Mouse (Mus musculus) embryonic facial prominence, embryonic 15.5 days (tissue): ENCODE results near the gene Ndufaf2. TPM values are rescaled to one million over a fixed set of nuclear protein-coding genes. Genes with fewer than 3 reads are reported as not detected.
A peak's percentile ranks its signal among the peaks of the same experiment; 100 is the strongest.

Source experiments
- ATAC-seq: fragments of 200-750 bp; cut with Nextera tagmentation; 2 replicates; pipeline ENCODE4 v1.8.0; 2017; ENCODE audit warnings: low read depth, moderate TSS enrichment; ENCODE audit not compliant: insufficient number of reproducible peaks, low FRiP score, low TSS enrichment
- H3K27ac ChIP-seq: fragments of 300-500 bp; sonication (generic); replicated peaks from 2 replicates; pipeline ENCODE4 v1.5.1; 2015; ENCODE audit warnings: mild to moderate bottlenecking, inconsistent platforms
- H3K27me3 ChIP-seq: fragments of 300-500 bp; sonication (generic); 2 replicates; pipeline ENCODE4 v1.6.1; 2015; ENCODE audit warnings: inconsistent platforms
- H3K36me3 ChIP-seq: fragments of 300-500 bp; sonication (generic); 2 replicates; pipeline ENCODE4 v1.6.1; 2015; ENCODE audit warnings: mild to moderate bottlenecking, inconsistent platforms
- H3K4me1 ChIP-seq: fragments of 300-500 bp; sonication (generic); 2 replicates; pipeline ENCODE4 v1.6.1; 2015; ENCODE audit warnings: inconsistent platforms
- H3K4me2 ChIP-seq: fragments of 300-500 bp; sonication (generic); replicated peaks from 2 replicates; pipeline ENCODE4 v1.6.1; 2015; ENCODE audit warnings: mild to moderate bottlenecking, inconsistent platforms
- H3K4me3 ChIP-seq: fragments of 300-500 bp; sonication (generic); replicated peaks from 2 replicates; pipeline ENCODE4 v1.5.1; 2015; ENCODE audit warnings: mild to moderate bottlenecking, inconsistent platforms
- H3K9ac ChIP-seq: fragments of 300-500 bp; sonication (generic); 2 replicates; pipeline ENCODE4 v1.6.1; 2015; ENCODE audit warnings: inconsistent platforms
- H3K9me3 ChIP-seq: fragments of 300-500 bp; sonication (generic); replicated peaks from 2 replicates; pipeline ENCODE4 v1.6.1; 2016; ENCODE audit warnings: inconsistent platforms
- WGBS: fragments of 180-500 bp; shearing (Covaris S2); methylation state at CpG from one replicate; pipeline ENCODE4 v1.1.7; 2015; 5-methylcytosine and 5-hydroxymethylcytosine counted together
- polyA plus RNA-seq: library from polyadenylated mRNA; unstranded; fragments of >200 nt; fragmentation: Nextera tagmentation; extraction: Ambion mirVana; gene quantifications from 2 replicates; pipeline ENCODE4 v1.2.1, GENCODE M21; 2015

Gene Ndufaf2
- polyA plus RNA-seq, 1 experiment from 2014 or later, result 59.2 TPM

DNA sequence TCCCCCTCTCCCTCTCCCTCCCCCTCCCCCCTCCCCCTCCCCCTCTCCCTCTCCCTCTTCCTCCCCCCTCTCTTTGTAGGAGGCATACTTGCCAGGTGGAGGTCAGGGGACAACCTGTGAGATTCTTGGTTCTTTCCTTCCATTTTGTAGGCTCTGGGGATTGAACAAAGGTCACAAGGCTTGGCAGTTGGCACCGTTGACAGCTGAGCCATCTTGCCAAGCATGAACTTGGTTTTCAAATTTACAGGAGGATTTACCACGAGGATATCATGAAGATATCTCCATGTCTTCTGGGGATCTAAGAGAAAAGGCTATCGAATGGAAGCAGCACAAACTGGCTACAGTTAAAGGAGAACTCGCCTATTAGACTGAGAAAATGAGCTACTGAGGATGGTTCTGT is 196.9 kb downstream of the Ndufaf2 start:
- WGBS, result 67% methylated on average over 4 of the region's 4 CpGs
- Histone ChIP-seq H3K9me3 (no peaks in the 10 kb centered on the region), H3K27ac (no peak overlapping the region), H3K36me3 (no peaks in the 10 kb centered on the region), H3K9ac (no peak overlapping the region), H3K4me2 (no peak overlapping the region), H3K4me3 (no peak overlapping the region), H3K4me1 (0 out of 2 replicates have a peak, but pooled peaks cover 6% of the 10 kb centered on the region), H3K27me3 (no peaks in the 10 kb centered on the region)
- ATAC-seq, result no peak

DNA sequence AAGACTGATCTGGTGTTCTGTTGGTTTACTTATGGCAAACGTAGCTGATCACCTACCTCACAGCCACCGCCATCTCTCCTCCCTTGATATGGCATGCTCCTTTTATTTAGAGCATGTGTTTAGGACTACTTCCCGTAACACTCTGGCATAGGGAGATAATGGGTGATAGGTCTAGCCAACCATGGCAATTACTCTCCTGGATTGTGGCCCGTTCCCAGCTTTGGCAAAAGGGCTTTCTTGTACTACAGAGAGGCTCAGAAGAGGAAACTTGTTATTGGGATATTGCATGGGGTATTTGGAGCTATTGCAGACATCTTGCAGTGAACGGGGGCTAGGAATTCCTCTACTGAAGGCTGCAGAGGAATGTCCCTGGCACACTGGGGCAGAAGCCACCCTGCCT is 197.9 kb downstream of the Ndufaf2 start:
- no peak overlapping the region for H3K9ac ChIP-seq
- 89% methylated on average over 5 of the region's 5 CpGs for WGBS

DNA sequence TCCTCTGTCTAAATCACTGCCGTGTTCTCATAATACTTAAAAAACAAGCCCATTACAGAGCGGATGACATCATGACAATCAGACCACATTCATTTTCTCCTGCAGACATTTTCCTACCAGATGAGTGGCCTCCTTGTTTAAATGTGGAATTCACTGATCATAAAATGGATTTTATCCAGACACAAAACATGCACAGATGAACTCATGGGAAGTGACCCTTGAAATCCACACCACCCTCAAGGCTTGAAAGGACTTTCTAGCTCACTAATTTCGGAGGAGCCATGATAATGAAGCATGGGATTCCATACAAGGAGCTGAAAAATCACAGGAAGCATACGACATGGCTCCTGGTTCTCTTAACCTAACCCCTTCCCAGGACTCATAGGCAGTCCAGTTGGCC is 198.5 kb downstream of the Ndufaf2 start:
- H3K4me2 ChIP-seq, result no peak overlapping the region
- no peak overlapping the region for H3K9ac ChIP-seq
- 70% methylated on average over 4 of the region's 4 CpGs for WGBS
- no peaks in the 10 kb centered on the region for H3K27me3 ChIP-seq
- H3K36me3 ChIP-seq, result no peaks in the 10 kb centered on the region
- H3K4me1 ChIP-seq, result peaks cover 13% of the 10 kb centered on the region; the same call in 1 of the 2 replicates
- no peak overlapping the region for H3K4me3 ChIP-seq
- H3K9me3 ChIP-seq, result no peaks in the 10 kb centered on the region
- no peak for ATAC-seq
- no peak overlapping the region for H3K27ac ChIP-seq

More for the DNA sequence above, 197.9 kb downstream of the Ndufaf2 start:
- Histone ChIP-seq H3K9me3 (no peaks in the 10 kb centered on the region), H3K4me3 (no peak overlapping the region), H3K4me1 (0 out of 2 replicates have a peak, but pooled peaks cover 9% of the 10 kb centered on the region), H3K27me3 (no peaks in the 10 kb centered on the region), H3K4me2 (no peak overlapping the region), H3K36me3 (no peaks in the 10 kb centered on the region), H3K27ac (no peak overlapping the region)
- no peak for ATAC-seq

DNA sequence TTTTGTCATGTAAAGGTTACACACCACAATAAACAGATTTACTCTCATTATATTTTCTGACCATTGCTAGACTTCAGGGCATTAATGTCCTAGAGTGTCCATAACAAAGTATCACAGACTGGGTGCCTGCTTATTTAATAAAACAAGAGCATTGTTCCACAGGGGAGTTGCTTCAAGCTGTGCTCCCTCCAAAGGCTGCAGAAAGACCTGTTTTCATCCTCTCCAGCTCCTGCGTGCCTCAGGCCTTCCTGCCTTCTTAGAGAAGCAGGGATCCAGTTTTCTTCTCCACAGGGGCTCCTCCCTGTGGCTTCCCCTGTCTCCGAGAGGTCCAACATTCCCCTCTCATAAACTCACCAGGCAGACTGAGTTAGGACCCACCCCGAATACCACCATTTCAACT is 202.2 kb downstream of the Ndufaf2 start:
- Histone ChIP-seq H3K27ac (peak overlapping the region; percentile 48), H3K27me3 (no peaks in the 10 kb centered on the region)

DNA sequence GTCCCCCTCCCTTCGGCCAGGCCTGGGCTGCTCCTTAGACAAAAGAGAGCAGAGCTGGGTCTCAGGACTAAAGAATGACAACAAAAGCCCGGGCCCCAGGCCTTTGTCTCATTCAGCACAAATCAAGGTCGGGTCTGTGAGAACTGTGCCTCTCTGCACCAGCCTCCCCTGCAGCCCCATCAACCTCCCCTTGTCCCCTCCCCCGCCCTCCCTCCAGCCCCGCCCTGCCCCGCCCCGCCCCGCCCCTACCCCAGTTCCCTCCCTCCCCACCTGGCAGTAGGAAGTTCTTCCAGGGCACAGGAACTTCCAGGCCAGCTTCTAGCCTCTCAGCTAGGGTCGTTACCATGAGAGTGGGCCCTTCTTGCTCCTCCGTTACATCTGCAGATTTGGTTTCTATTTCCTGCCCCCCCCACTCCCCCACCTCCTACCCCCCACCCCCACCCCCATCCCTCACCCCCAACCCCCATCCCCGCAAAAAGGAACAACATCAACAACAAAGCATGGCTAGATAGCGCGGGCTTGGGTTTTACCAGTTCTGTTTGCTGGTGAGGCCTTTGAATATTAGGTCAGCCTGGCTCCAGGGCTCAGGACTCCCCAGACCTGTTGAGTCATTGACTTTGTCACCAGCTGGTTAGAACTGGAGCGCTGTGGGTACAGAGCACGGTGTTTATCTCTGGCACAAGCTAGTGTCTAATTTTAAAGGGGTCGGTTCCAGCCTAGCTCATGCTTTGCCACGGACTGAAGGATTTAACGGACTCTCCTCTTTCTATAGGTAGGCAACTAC is 202.9 kb downstream of the Ndufaf2 start:
- Histone ChIP-seq H3K27me3 (no peaks in the 10 kb centered on the region), H3K27ac (peak overlapping the region; percentile 48; the same call in 1 of the 2 replicates), H3K36me3 (no peaks in the 10 kb centered on the region), H3K4me3 (no peak overlapping the region), H3K9ac (no peak overlapping the region), H3K9me3 (no peaks in the 10 kb centered on the region), H3K4me1 (peaks cover 16% of the 10 kb centered on the region; the same call in 1 of the 2 replicates), H3K4me2 (0 out of 2 replicates have a peak overlapping the region, but pooled peaks have one; percentile 13)
- ATAC-seq, result peak; percentile 68
- WGBS, result 16% methylated on average over 18 of the region's 18 CpGs

More for the DNA sequence above, 202.2 kb downstream of the Ndufaf2 start:
- H3K9ac ChIP-seq, result no peak overlapping the region
- no peaks in the 10 kb centered on the region for H3K36me3 ChIP-seq
- H3K4me3 ChIP-seq, result no peak overlapping the region
- peaks cover 16% of the 10 kb centered on the region; the same call in 1 of the 2 replicates for H3K4me1 ChIP-seq
- no peaks in the 10 kb centered on the region for H3K9me3 ChIP-seq
- no peak overlapping the region for H3K4me2 ChIP-seq
- no peak for ATAC-seq
- WGBS, result 28% methylated on average over 3 of the region's 3 CpGs

DNA sequence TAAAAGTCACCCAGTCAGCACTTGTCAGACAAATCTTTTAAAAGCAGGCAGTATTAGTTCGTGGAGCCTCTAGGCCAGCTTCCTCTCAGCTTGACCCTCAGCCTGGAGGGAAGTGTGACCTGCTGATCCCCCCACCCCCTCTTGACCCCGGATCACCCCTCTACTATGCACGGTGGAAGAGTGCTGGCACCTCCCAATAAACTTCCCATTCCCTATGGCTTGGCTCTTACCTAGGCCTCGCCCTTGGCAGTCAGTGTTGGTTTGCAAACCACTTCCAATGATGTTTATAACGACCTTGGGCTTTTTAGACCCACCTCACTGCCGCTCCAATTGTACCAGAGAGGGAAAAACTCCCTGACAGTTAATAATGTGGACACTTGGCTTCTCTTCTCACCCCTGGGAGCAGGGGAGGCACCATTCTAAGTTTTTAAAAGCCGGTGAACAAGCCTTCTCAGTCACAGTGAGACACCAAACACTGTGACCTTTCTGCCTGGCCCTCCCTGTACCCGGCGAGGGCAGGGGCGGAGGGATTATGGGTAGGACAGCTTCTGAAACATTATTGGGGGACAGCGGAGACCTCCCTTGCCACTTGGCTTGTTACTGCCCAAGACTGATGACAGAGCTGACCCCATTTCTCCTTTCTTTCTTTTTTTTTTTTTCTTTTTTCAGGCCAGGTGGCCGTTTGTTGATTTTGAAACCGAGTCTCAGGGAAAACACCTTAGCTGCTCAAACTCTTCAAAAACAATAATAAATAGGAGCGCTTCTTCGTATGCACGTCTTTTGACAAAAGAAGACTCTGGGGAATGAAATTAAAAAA is 203.8 kb downstream of the Ndufaf2 start:
- Histone ChIP-seq H3K27ac (peak overlapping the region; percentile 39; the same call in 1 of the 2 replicates), H3K4me2 (0 out of 2 replicates have a peak overlapping the region, but pooled peaks have one; percentile 13), H3K36me3 (no peaks in the 10 kb centered on the region), H3K27me3 (no peaks in the 10 kb centered on the region), H3K9me3 (no peaks in the 10 kb centered on the region), H3K4me3 (no peak overlapping the region), H3K9ac (no peak overlapping the region), H3K4me1 (peaks cover 16% of the 10 kb centered on the region; the same call in 1 of the 2 replicates)
- no peak for ATAC-seq
- WGBS, result 42% methylated on average over 16 of the region's 16 CpGs

DNA sequence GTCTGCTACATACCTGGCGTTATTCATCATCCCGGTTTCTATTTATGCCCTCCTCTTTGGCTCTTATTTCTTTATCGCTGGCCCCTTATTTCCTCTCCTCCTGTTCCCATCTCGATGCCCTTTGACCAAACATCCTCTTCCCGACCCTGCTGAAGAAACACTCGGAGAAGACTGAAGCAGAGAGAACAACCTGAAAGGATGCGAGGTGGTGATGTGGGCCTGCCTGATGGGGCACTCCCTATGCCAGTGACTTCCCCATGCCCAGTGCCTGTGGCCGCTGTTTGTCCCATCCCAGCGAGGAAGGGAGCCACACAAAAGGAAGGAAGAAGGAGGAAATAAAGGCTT is 204.4 kb downstream of the Ndufaf2 start:
- H3K4me2 ChIP-seq, result no peak overlapping the region
- ATAC-seq, result no peak

More for the DNA sequence above, 204.4 kb downstream of the Ndufaf2 start:
- Histone ChIP-seq H3K9ac (no peak overlapping the region), H3K36me3 (no peaks in the 10 kb centered on the region), H3K4me3 (no peak overlapping the region), H3K9me3 (no peaks in the 10 kb centered on the region), H3K27me3 (no peaks in the 10 kb centered on the region), H3K4me1 (peaks cover 16% of the 10 kb centered on the region; the same call in 1 of the 2 replicates), H3K27ac (peak overlapping the region; percentile 39; the same call in 1 of the 2 replicates)
- WGBS, result 33% methylated on average over 9 of the region's 9 CpGs

Other genes starting within 250 kb of the Ndufaf2 start
- gene Smim15, start 114.2 kb downstream of the Ndufaf2 start, polyA plus RNA-seq, result 54.1 and 54.6 TPM in 2 replicates
- 16.1 and 16.4 TPM in 2 replicates for gene Ercc8, start 108 bp upstream of the Ndufaf2 start, polyA plus RNA-seq
- 11.8 and 12.3 TPM in 2 replicates for gene Elovl7, start 55.8 kb upstream of the Ndufaf2 start, polyA plus RNA-seq
- gene Depdc1b, start 157.7 kb upstream of the Ndufaf2 start, polyA plus RNA-seq, result 5.4 and 6.0 TPM in 2 replicates